Mouse (Mus musculus) urinary bladder, postnatal 10 days (tissue): ENCODE data around the gene Slc10a7.
"Not testable (repeated sequence)": the region's sequence is repeated elsewhere in the genome, so short reads cannot be mapped to it uniquely, and the experiment has no call there.

ENCODE experiments used
- DNase-seq: peaks from one replicate; pipeline ENCODE4 v3.0.0; 2022; ENCODE audit warnings: low spot score

Gene Slc10a7

GRCm38 (mm10) chr8:78668206-78668605, 159.1 kb downstream of the Slc10a7 start:
- no peak for DNase-seq

GRCm38 (mm10) chr8:78670241-78670640, 161.1 kb downstream of the Slc10a7 start:
- no peak for DNase-seq

GRCm38 (mm10) chr8:78678541-78679219, 169.5 kb downstream of the Slc10a7 start:
- no peak for DNase-seq

- DNase-seq = no peak
Observed at GRCm38 (mm10) chr8:78690795-78691194, 181.6 kb downstream of the Slc10a7 start.

GRCm38 (mm10) chr8:78698331-78698741, 189.2 kb downstream of the Slc10a7 start:
- DNase-seq = no peak

- DNase-seq = no peak
Observed at GRCm38 (mm10) chr8:78703068-78703820, 194.1 kb downstream of the Slc10a7 start.

- DNase-seq = no peak
Observed at GRCm38 (mm10) chr8:78705980-78706379, 196.8 kb downstream of the Slc10a7 start.

GRCm38 (mm10) chr8:78709948-78710644, 200.9 kb downstream of the Slc10a7 start:
- DNase-seq = no peak

- no peak for DNase-seq
Observed at GRCm38 (mm10) chr8:78710961-78711360, 201.8 kb downstream of the Slc10a7 start.

- no peak for DNase-seq
Observed at GRCm38 (mm10) chr8:78714880-78715279, 205.7 kb downstream of the Slc10a7 start.

GRCm38 (mm10) chr8:78716546-78716945, 207.4 kb downstream of the Slc10a7 start:
- DNase-seq = no peak

- not testable (repeated sequence) for DNase-seq
Observed at GRCm38 (mm10) chr8:78717191-78717590, 208.0 kb downstream of the Slc10a7 start.

GRCm38 (mm10) chr8:78719279-78720040, 210.3 kb downstream of the Slc10a7 start:
- DNase-seq = no peak

- no peak for DNase-seq
Observed at GRCm38 (mm10) chr8:78720041-78720414, 210.9 kb downstream of the Slc10a7 start.

GRCm38 (mm10) chr8:78721576-78721975, 212.4 kb downstream of the Slc10a7 start:
- DNase-seq = no peak

GRCm38 (mm10) chr8:78722201-78722600, 213.1 kb downstream of the Slc10a7 start:
- no peak for DNase-seq

GRCm38 (mm10) chr8:78724832-78725231, 215.7 kb downstream of the Slc10a7 start:
- no peak for DNase-seq

- DNase-seq = no peak
Observed at GRCm38 (mm10) chr8:78728240-78728639, 219.1 kb downstream of the Slc10a7 start.

GRCm38 (mm10) chr8:78732410-78732809, 223.3 kb downstream of the Slc10a7 start:
- no peak for DNase-seq

- no peak for DNase-seq
Observed at GRCm38 (mm10) chr8:78732995-78733512, 223.9 kb downstream of the Slc10a7 start.

GRCm38 (mm10) chr8:78734721-78735517, 225.8 kb downstream of the Slc10a7 start:
- no peak for DNase-seq
